Mouse (Mus musculus): Measurements from ENCODE around the gene Cacna1d. TPM values are rescaled to one million over a fixed set of nuclear protein-coding genes. Genes with fewer than 3 reads are reported as not detected.

Cacna1d gene
- polyA plus RNA-seq, 1 experiment: 11.8 TPM

DNA sequence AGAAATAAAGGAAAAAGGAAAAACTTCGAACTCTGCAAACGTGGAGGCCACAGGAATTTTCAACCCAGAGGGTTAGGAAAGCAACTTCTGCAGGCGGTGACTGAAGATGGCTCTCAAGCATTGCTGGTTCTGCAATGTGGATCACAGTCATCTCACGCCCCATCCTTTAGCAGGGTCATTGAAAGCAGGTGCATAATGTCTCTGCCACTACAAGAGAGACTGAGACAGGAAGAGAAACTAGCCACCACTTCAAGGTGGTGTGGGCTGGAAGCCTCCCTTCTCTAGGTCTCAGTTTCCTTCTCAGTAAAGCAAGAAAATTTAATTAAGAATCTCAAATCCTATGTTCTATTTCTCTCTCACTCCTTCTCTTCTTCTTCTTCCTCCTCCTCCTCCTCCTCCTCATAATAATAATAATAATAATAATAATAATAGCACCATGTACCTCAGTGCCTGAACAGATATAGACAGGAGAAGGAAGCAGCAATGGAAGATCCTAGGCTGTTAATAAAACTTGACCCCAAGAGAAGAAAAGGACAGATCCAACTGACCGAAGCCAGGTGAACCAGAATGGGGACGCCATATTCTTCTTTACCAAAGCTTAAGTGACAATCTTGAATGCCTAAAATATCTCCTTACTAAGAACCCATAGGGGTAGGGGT, 305.5 kb downstream of the Cacna1d start:
- TF ChIP-seq CTCF (IDR thresholded peaks at IDR 0.05; ENCODE audit: low read depth, low read length): no peak
- TF ChIP-seq POLR2A (IDR thresholded peaks at IDR 0.05; ENCODE audit: borderline replicate concordance, low read depth, low read length): no peak
- Histone ChIP-seq H3K4me3 (ENCODE audit: insufficient read depth, low read length) (no peak overlapping the region), H3K4me1 (ENCODE audit: control insufficient read depth, insufficient read depth, low read length) (peaks cover 4% of the 10 kb centered on the region; the same call in 1 of the 2 replicates), H3K27ac (ENCODE audit: insufficient read depth, low read depth, low read length) (no peak overlapping the region)

GRCm38 (mm10) chr14:30184445-30185152, 306.7 kb downstream of the Cacna1d start:
- Histone ChIP-seq H3K27ac (ENCODE audit: insufficient read depth, low read depth, low read length) (no peak overlapping the region), H3K4me3 (ENCODE audit: insufficient read depth, low read length) (no peak overlapping the region), H3K4me1 (ENCODE audit: control insufficient read depth, insufficient read depth, low read length) (no peaks in the 10 kb centered on the region)
- no peak for TF ChIP-seq POLR2A (IDR thresholded peaks at IDR 0.05; ENCODE audit: borderline replicate concordance, low read depth, low read length)
- no peak for TF ChIP-seq CTCF (IDR thresholded peaks at IDR 0.05; ENCODE audit: low read depth, low read length)

GRCm38 (mm10) chr14:30184013-30184412, 307.2 kb downstream of the Cacna1d start:
- TF ChIP-seq CTCF (IDR thresholded peaks at IDR 0.05; ENCODE audit: low read depth, low read length): no peak
- TF ChIP-seq POLR2A (IDR thresholded peaks at IDR 0.05; ENCODE audit: borderline replicate concordance, low read depth, low read length): no peak
- Histone ChIP-seq H3K4me3 (ENCODE audit: insufficient read depth, low read length) (no peak overlapping the region), H3K4me1 (ENCODE audit: control insufficient read depth, insufficient read depth, low read length) (no peaks in the 10 kb centered on the region), H3K27ac (ENCODE audit: insufficient read depth, low read depth, low read length) (no peak overlapping the region)

DNA sequence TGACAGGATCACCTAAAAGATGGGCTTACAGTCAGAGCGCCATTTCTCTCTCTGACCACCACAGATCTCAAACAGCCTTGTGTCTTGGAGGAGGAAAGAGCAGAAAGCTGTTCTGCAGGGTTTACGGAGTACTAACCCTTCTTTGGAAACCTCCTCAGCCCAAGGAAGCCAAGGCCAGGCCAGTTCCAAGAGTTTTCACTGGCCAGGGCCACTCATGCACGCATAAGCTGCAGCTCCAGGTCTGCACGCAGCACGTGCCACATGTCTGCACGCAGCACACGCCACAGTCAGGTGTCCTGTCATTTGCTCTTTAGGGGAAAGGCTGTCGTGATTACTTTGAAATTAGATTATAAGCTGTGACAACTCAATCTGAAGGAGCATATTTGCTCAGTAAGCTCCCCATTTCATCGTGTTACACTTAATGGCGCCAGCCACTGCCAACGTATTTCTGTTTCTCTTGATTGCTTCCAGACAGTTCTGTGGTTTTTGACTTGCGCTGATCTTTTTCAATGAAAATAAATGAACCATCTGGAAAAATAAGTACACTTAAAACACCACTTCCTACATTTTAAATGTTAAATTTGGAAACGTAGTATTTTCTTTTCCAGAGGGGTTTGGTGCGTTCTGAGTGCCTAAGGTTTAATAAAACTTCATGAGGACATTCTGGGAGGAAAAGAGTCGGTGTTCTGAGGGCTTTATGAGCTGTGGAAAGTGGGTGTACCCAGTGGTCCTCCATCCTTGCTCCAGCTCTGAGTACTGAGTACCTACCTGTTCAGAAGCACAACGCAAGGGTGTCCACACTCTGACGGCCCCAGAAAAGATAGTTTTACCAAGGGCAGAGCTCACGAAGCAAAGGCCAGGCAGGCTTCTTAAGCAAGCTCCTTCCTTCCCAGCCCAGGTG, 308.4 kb downstream of the Cacna1d start:
- Histone ChIP-seq H3K27ac (ENCODE audit: insufficient read depth, low read depth, low read length) (no peak overlapping the region), H3K4me3 (ENCODE audit: insufficient read depth, low read length) (no peak overlapping the region), H3K4me1 (ENCODE audit: control insufficient read depth, insufficient read depth, low read length) (peaks cover 5% of the 10 kb centered on the region)
- TF ChIP-seq POLR2A (IDR thresholded peaks at IDR 0.05; ENCODE audit: borderline replicate concordance, low read depth, low read length) (no peak), CTCF (IDR thresholded peaks at IDR 0.05; ENCODE audit: low read depth, low read length) (no peak)

- H3K27ac ChIP-seq (ENCODE audit: insufficient read depth, low read depth, low read length): no peak overlapping the region
- TF ChIP-seq POLR2A (IDR thresholded peaks at IDR 0.05; ENCODE audit: borderline replicate concordance, low read depth, low read length): no peak
- no peak for TF ChIP-seq CTCF (IDR thresholded peaks at IDR 0.05; ENCODE audit: low read depth, low read length)
- H3K4me3 ChIP-seq (ENCODE audit: insufficient read depth, low read length): no peak overlapping the region
- peaks cover 11% of the 10 kb centered on the region for H3K4me1 ChIP-seq (ENCODE audit: control insufficient read depth, insufficient read depth, low read length)
Observed at GRCm38 (mm10) chr14:30178306-30178705, 312.9 kb downstream of the Cacna1d start.

GRCm38 (mm10) chr14:30177850-30178249, 313.4 kb downstream of the Cacna1d start:
- H3K27ac ChIP-seq (ENCODE audit: insufficient read depth, low read depth, low read length): no peak overlapping the region
- H3K4me3 ChIP-seq (ENCODE audit: insufficient read depth, low read length): no peak overlapping the region
- TF ChIP-seq POLR2A (IDR thresholded peaks at IDR 0.05; ENCODE audit: borderline replicate concordance, low read depth, low read length) (no peak), CTCF (IDR thresholded peaks at IDR 0.05; ENCODE audit: low read depth, low read length) (no peak)
- peaks cover 16% of the 10 kb centered on the region for H3K4me1 ChIP-seq (ENCODE audit: control insufficient read depth, insufficient read depth, low read length)

- Histone ChIP-seq H3K4me1 (ENCODE audit: control insufficient read depth, insufficient read depth, low read length) (peaks cover 18% of the 10 kb centered on the region), H3K4me3 (ENCODE audit: insufficient read depth, low read length) (no peak overlapping the region), H3K27ac (ENCODE audit: insufficient read depth, low read depth, low read length) (no peak overlapping the region)
- TF ChIP-seq POLR2A (IDR thresholded peaks at IDR 0.05; ENCODE audit: borderline replicate concordance, low read depth, low read length): no peak
- TF ChIP-seq CTCF (IDR thresholded peaks at IDR 0.05; ENCODE audit: low read depth, low read length): no peak
Observed at GRCm38 (mm10) chr14:30175362-30175761, 315.9 kb downstream of the Cacna1d start.

DNA sequence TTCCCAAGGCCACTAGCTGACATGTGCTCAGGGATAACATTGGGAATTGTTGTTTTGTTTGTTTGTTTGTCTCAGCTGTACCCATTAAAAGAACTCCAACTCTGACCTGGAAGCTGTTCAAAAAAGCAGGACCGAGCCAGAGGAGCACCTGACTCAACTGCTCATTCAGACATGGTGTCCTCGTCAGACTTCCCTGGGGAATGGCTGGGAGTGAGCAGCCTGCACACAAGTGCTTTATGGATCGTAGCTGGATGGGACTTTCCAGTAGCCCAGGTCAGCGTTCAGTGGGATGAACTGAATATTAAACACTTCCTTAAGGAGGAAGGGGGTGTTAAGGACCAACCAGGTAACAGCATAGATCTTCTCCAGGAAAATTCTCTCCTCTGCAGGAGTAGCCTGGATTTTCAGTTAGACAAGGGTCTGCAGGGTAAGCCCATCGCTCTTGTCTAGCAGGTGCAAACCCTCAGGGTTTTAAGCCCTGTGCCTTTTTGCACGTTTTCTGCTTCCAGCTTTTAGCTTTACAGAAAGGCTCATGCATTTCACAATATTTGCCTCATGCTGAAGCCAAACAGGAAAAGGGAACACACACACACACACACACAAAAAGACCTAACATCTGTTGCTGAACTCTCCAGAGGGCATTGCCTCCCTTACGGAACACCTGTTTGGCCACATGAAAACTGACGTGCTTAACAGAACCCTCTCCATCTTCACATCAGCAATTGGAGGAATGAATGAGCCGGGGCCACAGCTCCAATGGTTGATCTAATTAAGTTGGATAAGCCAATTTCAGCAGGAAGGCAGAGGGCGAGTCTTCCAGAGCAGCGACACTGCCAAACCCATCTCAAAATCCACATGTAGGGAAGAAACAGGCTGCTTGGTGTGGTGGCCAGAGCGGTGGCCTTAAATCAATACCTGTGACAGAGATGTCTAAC, 318.2 kb downstream of the Cacna1d start:
- Histone ChIP-seq H3K27ac (ENCODE audit: insufficient read depth, low read depth, low read length) (no peak overlapping the region), H3K4me1 (ENCODE audit: control insufficient read depth, insufficient read depth, low read length) (peaks cover 15% of the 10 kb centered on the region), H3K4me3 (ENCODE audit: insufficient read depth, low read length) (no peak overlapping the region)
- TF ChIP-seq CTCF (IDR thresholded peaks at IDR 0.05; ENCODE audit: low read depth, low read length) (no peak), POLR2A (IDR thresholded peaks at IDR 0.05; ENCODE audit: borderline replicate concordance, low read depth, low read length) (no peak)

GRCm38 (mm10) chr14:30171593-30171992, 319.7 kb downstream of the Cacna1d start:
- Histone ChIP-seq H3K4me3 (ENCODE audit: insufficient read depth, low read length) (no peak overlapping the region), H3K27ac (ENCODE audit: insufficient read depth, low read depth, low read length) (no peak overlapping the region), H3K4me1 (ENCODE audit: control insufficient read depth, insufficient read depth, low read length) (peaks cover 10% of the 10 kb centered on the region)
- TF ChIP-seq CTCF (IDR thresholded peaks at IDR 0.05; ENCODE audit: low read depth, low read length): no peak
- TF ChIP-seq POLR2A (IDR thresholded peaks at IDR 0.05; ENCODE audit: borderline replicate concordance, low read depth, low read length): no peak
